Mouse (Mus musculus) E14TG2a.4 (cell line): ENCODE data around the gene Efnb1.
"Not testable (repeated sequence)": the region's sequence is repeated elsewhere in the genome, so short reads cannot be mapped to it uniquely, and the experiment has no call there.

Experiments used
- H3K27me3 ChIP-seq: 2 replicates; pipeline ENCODE4 v1.6.1; 2014; ENCODE audit warnings: low read length, control low read depth; ENCODE audit not compliant: insufficient read depth
- H3K36me3 ChIP-seq: 2 replicates; pipeline ENCODE4 v1.6.1; 2014; ENCODE audit warnings: low read length, control low read depth; ENCODE audit not compliant: insufficient read depth
- H3K4me1 ChIP-seq: replicated peaks from 2 replicates; pipeline ENCODE4 v1.6.1; 2014; ENCODE audit warnings: low read depth, low read length, control low read depth
- H3K4me3 ChIP-seq: replicated peaks from 2 replicates; pipeline ENCODE4 v1.5.1; 2014; ENCODE audit warnings: mild to moderate bottlenecking, low read length
- H3K9me3 ChIP-seq: 2 replicates; pipeline ENCODE4 v1.6.1; 2014; ENCODE audit warnings: low read length, control low read depth
- CTCF ChIP-seq: conservative IDR thresholded peaks from 2 replicates; pipeline ENCODE4 v1.5.1; 2014; ENCODE audit warnings: low read length
- NANOG ChIP-seq: IDR thresholded peaks from 2 replicates; pipeline ENCODE4 v1.6.1; 2014; ENCODE audit warnings: borderline replicate concordance, low read length, mixed read lengths
- POU5F1 ChIP-seq: IDR thresholded peaks from 2 replicates; pipeline ENCODE4 v1.6.1; 2014; ENCODE audit warnings: low read length, borderline replicate concordance

The Efnb1 gene

DNA sequence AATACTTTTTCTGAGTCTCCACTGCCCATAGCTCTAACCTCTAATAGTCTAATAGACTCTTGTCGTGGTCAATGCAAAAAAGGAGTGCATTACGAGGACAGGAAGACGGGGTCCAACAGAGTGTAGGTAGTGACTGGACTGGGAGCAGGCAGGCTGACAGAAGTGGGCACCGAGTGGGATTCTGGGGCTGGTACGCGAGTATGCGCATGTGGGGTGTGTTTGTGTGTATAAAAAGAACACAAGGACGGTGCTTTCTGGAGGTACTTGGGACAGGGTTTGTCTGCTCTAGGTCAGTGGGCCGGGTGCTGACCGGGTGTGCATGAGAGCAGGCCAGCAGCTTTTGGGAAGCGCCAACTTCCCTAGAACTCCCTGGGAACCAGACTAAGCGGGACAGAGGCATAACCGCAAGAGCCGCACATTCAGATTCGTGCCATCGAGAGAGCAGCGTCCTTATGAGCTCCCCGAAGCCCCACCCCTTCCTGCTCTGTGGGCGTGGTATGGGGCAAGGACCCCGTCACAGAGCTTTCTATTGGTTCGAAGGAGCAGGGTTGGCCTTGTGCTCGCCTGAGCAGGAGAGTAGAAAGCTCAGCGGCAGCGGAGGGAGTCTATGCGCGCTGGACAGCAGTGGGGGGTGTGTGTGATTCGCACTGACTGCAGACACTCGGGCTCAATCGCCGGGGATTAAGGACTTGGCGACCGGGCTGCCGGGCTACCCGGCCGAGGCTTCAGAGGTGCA lies at the start of gene Efnb1:
TSS of gene Efnb1 (plus strand) at position 608 of the 736 bp plus-strand sequence.
- Histone ChIP-seq H3K4me3 (peak within 1 kb of the TSS; percentile 74), H3K36me3 (no peaks in the 10 kb centered on the region), H3K27me3 (peaks cover 82% of the 10 kb centered on the region), H3K9me3 (peaks cover 16% of the 10 kb centered on the region), H3K4me1 (peaks cover 8% of the 10 kb centered on the region)
- no peak for TF ChIP-seq NANOG
- TF ChIP-seq CTCF = no peak
- TF ChIP-seq POU5F1 = no peak

- TF ChIP-seq POU5F1 (no peak), NANOG (no peak), CTCF (no peak)
- H3K36me3 ChIP-seq = no peaks in the 10 kb centered on the region
- H3K4me3 ChIP-seq = no peak overlapping the region
- no peaks in the 10 kb centered on the region for H3K27me3 ChIP-seq
- no peaks in the 10 kb centered on the region for H3K4me1 ChIP-seq
- H3K9me3 ChIP-seq = no peaks in the 10 kb centered on the region
These were observed 43.2 kb upstream of the Efnb1 start for GRCm38 (mm10) chrX:99092704-99093103.

DNA sequence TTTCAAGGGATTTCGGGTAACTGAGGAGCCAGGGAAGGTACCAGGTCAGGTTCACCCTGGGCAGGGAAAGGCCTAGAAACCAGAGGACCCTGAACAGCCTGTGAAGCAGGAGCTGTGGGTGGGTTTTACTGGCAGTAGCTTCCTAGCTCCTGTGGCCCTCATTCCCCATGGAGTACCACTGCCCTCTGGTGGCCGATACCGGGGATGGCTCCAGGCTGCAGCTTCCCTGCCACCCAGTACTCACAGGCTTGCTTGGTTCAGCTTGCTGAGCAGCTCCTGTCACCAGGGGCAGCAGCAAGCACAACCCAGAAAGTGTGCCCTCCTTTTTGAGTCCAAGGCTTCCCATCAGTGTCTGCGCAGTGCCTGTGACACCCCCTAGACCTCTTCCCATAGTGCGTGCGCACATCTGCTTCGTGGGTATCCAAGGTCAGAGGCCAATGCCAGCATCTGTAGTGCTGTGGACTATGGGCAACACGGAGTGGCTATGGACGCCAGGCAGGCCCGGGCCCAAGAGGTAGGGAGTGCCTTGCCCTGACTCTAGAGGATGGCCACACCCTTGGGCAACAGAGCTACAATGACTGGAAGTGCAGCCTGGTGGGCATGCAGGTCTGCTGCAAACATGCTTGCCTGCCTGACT lies 24.7 kb upstream of the Efnb1 start:
- not testable (repeated sequence) for H3K27me3 ChIP-seq, H3K4me3 ChIP-seq, H3K9me3 ChIP-seq, H3K4me1 ChIP-seq, H3K36me3 ChIP-seq

GRCm38 (mm10) chrX:99119510-99119909 lies 16.4 kb upstream of the Efnb1 start:
- no peaks in the 10 kb centered on the region for H3K27me3 ChIP-seq
- H3K4me1 ChIP-seq = no peaks in the 10 kb centered on the region
- no peaks in the 10 kb centered on the region for H3K9me3 ChIP-seq
- TF ChIP-seq NANOG (no peak), POU5F1 (no peak), CTCF (no peak)
- H3K36me3 ChIP-seq = no peaks in the 10 kb centered on the region
- no peak overlapping the region for H3K4me3 ChIP-seq

- no peaks in the 10 kb centered on the region for H3K36me3 ChIP-seq
- no peak overlapping the region for H3K4me3 ChIP-seq
- H3K9me3 ChIP-seq = no peaks in the 10 kb centered on the region
- H3K4me1 ChIP-seq = peaks cover under 1% of the 10 kb centered on the region; the same call in 1 of the 2 replicates
- peaks cover 42% of the 10 kb centered on the region for H3K27me3 ChIP-seq
- TF ChIP-seq CTCF (peak; percentile 54), NANOG (no peak)
These were observed 5.9 kb upstream of the Efnb1 start for GRCm38 (mm10) chrX:99130059-99130458.

- peaks cover 5% of the 10 kb centered on the region; the same call in 1 of the 2 replicates for H3K9me3 ChIP-seq
- H3K4me1 ChIP-seq = peaks cover 8% of the 10 kb centered on the region
- TF ChIP-seq POU5F1 = no peak
- peaks cover 54% of the 10 kb centered on the region for H3K27me3 ChIP-seq
- no peak overlapping the region for H3K4me3 ChIP-seq
- H3K36me3 ChIP-seq = no peaks in the 10 kb centered on the region
These were observed 3.4 kb upstream of the Efnb1 start for GRCm38 (mm10) chrX:99132573-99132972.

- Histone ChIP-seq H3K4me3 (no peak overlapping the region), H3K9me3 (peaks cover 16% of the 10 kb centered on the region), H3K27me3 (peaks cover 74% of the 10 kb centered on the region), H3K36me3 (no peaks in the 10 kb centered on the region), H3K4me1 (peaks cover 8% of the 10 kb centered on the region)
- TF ChIP-seq CTCF = peak; percentile 46
- no peak for TF ChIP-seq NANOG
These were observed 1.0 kb upstream of the Efnb1 start for GRCm38 (mm10) chrX:99134891-99135290.

DNA sequence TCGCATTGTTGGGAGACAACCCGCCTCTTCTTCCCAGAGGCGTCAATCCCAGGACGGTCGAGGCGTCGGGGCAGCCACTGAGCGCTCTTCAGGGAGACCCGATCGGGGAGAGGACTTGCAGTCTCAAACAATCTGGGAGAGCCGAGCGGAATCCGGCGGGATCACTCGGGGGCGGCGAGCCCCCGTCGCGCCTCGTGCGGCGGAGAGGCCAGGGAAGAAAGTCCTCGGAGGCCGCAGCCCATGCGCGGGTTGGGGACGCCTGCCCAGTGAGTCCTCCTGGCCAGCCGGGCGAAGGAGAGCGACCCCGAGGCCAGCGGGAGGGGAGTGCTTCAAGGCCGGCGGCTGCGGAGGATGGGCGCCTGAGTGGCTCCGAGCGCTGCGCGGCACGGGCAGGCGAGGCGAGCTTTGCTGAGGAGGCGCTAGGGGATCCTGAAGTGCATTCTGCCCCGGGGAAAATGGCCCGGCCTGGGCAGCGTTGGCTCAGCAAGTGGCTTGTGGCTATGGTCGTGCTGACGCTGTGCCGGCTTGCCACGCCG lies 569 bp downstream of the Efnb1 start:
- peaks cover 16% of the 10 kb centered on the region for H3K9me3 ChIP-seq

More for the DNA sequence above, 569 bp downstream of the Efnb1 start:
- Histone ChIP-seq H3K36me3 (no peaks in the 10 kb centered on the region), H3K4me1 (peaks cover 16% of the 10 kb centered on the region), H3K4me3 (peak overlapping the region; percentile 74), H3K27me3 (peaks cover 77% of the 10 kb centered on the region)
- TF ChIP-seq CTCF = no peak
- TF ChIP-seq POU5F1 = no peak
- TF ChIP-seq NANOG = no peak
